Comparison of ENCODE assay signal across 12 mouse cellular contexts in the genomic region with DNA sequence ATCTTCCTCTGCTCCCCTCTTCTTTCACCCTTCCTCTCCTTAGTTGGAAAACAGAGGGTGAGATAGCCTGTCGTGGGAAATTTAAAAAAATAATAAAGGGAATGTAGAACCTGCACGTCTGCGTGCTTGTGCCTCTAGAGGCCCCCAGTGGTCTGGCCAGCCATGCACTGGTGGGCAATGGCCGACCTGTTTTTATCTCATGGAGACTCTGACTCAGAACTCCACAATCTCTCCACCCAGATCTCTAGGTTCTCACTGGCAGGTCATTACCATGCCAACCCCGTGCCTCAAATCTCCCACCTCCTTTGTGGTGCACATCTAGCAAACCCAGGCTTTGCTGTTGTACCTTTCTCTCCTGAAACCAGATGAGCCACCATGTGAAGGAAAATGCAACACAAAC. TPM values are rescaled to one million over a fixed set of nuclear protein-coding genes. Genes with fewer than 3 reads are reported as not detected.
A peak's percentile ranks its signal among the peaks of the same experiment; 100 is the strongest.
DNase-seq lines count a peak whose midpoint lies in the region; ATAC-seq and TF ChIP-seq lines count a peak whose summit lies in the region.
"Had no signal": no experiment of that assay in that cellular context is flagged by ENCODE, and none has a peak within 500 bp of the region (broad histone marks: within the 10 kb centered on the region; RNA-seq: fewer than 3 reads in every experiment).

No protein-coding gene starts in this region.

- in situ Hi-C loops in ES-E14 (cut with MboI; ENCODE audit: low sequenced_read_pairs in 2 of 2, unreplicated experiment in 2 of 2) = no loop called here

- TF ChIP-seq CTCF in liver, postnatal 0 days (IDR thresholded peaks at IDR 0.05; ENCODE audit: low read depth) = no peak
- TF ChIP-seq CTCF in thymus, adult 2 months (IDR thresholded peaks at IDR 0.05; ENCODE audit: borderline replicate concordance, control insufficient read depth, extremely low read depth, insufficient read depth, low read length, poor library complexity) = no peak

- ATAC-seq in kidney, embryonic 16.5 days (ENCODE audit: low FRiP score, low TSS enrichment) = peak; percentile 46
- no peak for ATAC-seq in embryonic facial prominence, embryonic 14.5 days (ENCODE audit: low read depth)
- ATAC-seq in liver, postnatal 0 days = peak; percentile 56
- ATAC-seq: midbrain, embryonic 13.5 days had no signal

- no peak for DNase-seq in kidney, postnatal 25 days
- no peak for DNase-seq in ES-E14 (ENCODE audit: low read depth, low spot score)
- no peak for DNase-seq in embryonic facial prominence, embryonic 14.5 days (ENCODE audit: low spot score)
- no peak for DNase-seq in liver, postnatal 0 days
- DNase-seq in thymus, adult 2 months = no peak
- DNase-seq in thymus, postnatal 0 days (ENCODE audit: low spot score) = no peak
- DNase-seq in embryo, embryonic 11 days = no peak
- DNase-seq: cerebellum, postnatal 36 days; right cerebral cortex, adult 18-20 months had no signal

- no peak for TF ChIP-seq EP300 in liver, postnatal 0 days (IDR thresholded peaks at IDR 0.05; ENCODE audit: low read depth)

- no peaks in the 10 kb centered on the region for H3K9me3 ChIP-seq in kidney, embryonic 16.5 days (ENCODE audit: low read length)
- no peaks in the 10 kb centered on the region for H3K9me3 ChIP-seq in ES-E14 (ENCODE audit: control insufficient read depth, insufficient read depth, low read depth, low read length)
- H3K9me3 ChIP-seq in embryonic facial prominence, embryonic 14.5 days (ENCODE audit: control insufficient read depth, low read length) = no peaks in the 10 kb centered on the region
- H3K9me3 ChIP-seq in liver, postnatal 0 days (ENCODE audit: low read length) = no peaks in the 10 kb centered on the region
- H3K9me3 ChIP-seq: midbrain, embryonic 13.5 days had no signal

- H3K4me3 ChIP-seq in kidney, embryonic 16.5 days (ENCODE audit: low read length) = peak overlapping the region; percentile 25
- H3K4me3 ChIP-seq in ES-E14 (ENCODE audit: insufficient read depth in 1 of 2, low read depth in 1 of 2, low read length in 2 of 2, poor library complexity in 1 of 2, severe bottlenecking in 1 of 2) = peak overlapping the region; percentile 63 to 66
- H3K4me3 ChIP-seq in embryonic facial prominence, embryonic 14.5 days (ENCODE audit: low read depth, low read length) = no peak overlapping the region
- peak overlapping the region; percentile 2; the same call in 1 of the 2 replicates for H3K4me3 ChIP-seq in liver, postnatal 0 days (ENCODE audit: low read depth, low read length)
- H3K4me3 ChIP-seq in thymus, adult 2 months (ENCODE audit: control insufficient read depth, insufficient read depth, low read length) = no peak overlapping the region
- H3K4me3 ChIP-seq: layer of hippocampus, adult 2 months; midbrain, embryonic 13.5 days had no signal

- peak overlapping the region; percentile 66 for H3K27ac ChIP-seq in kidney, embryonic 16.5 days (ENCODE audit: low read length)
- peak overlapping the region; percentile 54; the same call in 1 of the 2 replicates for H3K27ac ChIP-seq in ES-E14 (ENCODE audit: insufficient read depth, low read depth, low read length, poor library complexity, severe bottlenecking)
- H3K27ac ChIP-seq in embryonic facial prominence, embryonic 14.5 days (replicated peaks; ENCODE audit: low read depth, low read length) = no peak overlapping the region
- no peak overlapping the region for H3K27ac ChIP-seq in liver, postnatal 0 days (ENCODE audit: low read depth)
- no peak overlapping the region for H3K27ac ChIP-seq in thymus, adult 2 months (ENCODE audit: control insufficient read depth, insufficient read depth, low read length)
- H3K27ac ChIP-seq: layer of hippocampus, adult 2 months; midbrain, embryonic 13.5 days had no signal

- H3K36me3 ChIP-seq in kidney, embryonic 16.5 days (ENCODE audit: insufficient read depth, low read length) = no peaks in the 10 kb centered on the region
- no peaks in the 10 kb centered on the region for H3K36me3 ChIP-seq in ES-E14 (ENCODE audit: control insufficient read depth, insufficient read depth, low read length, poor library complexity, severe bottlenecking)
- H3K36me3 ChIP-seq in embryonic facial prominence, embryonic 14.5 days (ENCODE audit: control insufficient read depth, insufficient read depth, low read length) = no peaks in the 10 kb centered on the region
- H3K36me3 ChIP-seq in liver, postnatal 0 days (replicated peaks; ENCODE audit: insufficient read depth, low read length) = no peaks in the 10 kb centered on the region
- H3K36me3 ChIP-seq in thymus, adult 2 months (ENCODE audit: control insufficient read depth, insufficient read depth, low read length) = no peaks in the 10 kb centered on the region
- H3K36me3 ChIP-seq: midbrain, embryonic 13.5 days had no signal

- H3K4me1 ChIP-seq in kidney, embryonic 16.5 days (ENCODE audit: insufficient read depth, low read length) = no peaks in the 10 kb centered on the region
- no peaks in the 10 kb centered on the region for H3K4me1 ChIP-seq in ES-E14 (ENCODE audit: control insufficient read depth in 2 of 2, insufficient read depth in 2 of 2, low read length in 2 of 2, poor library complexity in 1 of 2)
- H3K4me1 ChIP-seq in embryonic facial prominence, embryonic 14.5 days (ENCODE audit: control insufficient read depth, insufficient read depth, low read length) = no peaks in the 10 kb centered on the region
- no peaks in the 10 kb centered on the region for H3K4me1 ChIP-seq in liver, postnatal 0 days (ENCODE audit: insufficient read depth)
- H3K4me1 ChIP-seq in thymus, adult 2 months (replicated peaks; ENCODE audit: control insufficient read depth, insufficient read depth, low read length) = no peaks in the 10 kb centered on the region; the same call in 1 of the 2 replicates
- H3K4me1 ChIP-seq: midbrain, embryonic 13.5 days had no signal

- no peak for TF ChIP-seq POLR2A in thymus, adult 2 months (IDR thresholded peaks at IDR 0.05; ENCODE audit: control insufficient read depth, extremely low read depth, insufficient read depth, low read length, poor library complexity)

- H3K9ac ChIP-seq in kidney, embryonic 16.5 days (replicated peaks; ENCODE audit: low read length) = peak overlapping the region; percentile 48
- H3K9ac ChIP-seq in ES-E14 (ENCODE audit: insufficient read depth, low read depth, low read length, poor library complexity, severe bottlenecking) = peak overlapping the region; percentile 73
- H3K9ac ChIP-seq in embryonic facial prominence, embryonic 14.5 days (ENCODE audit: low read depth, low read length) = no peak overlapping the region
- no peak overlapping the region for H3K9ac ChIP-seq in liver, postnatal 0 days (replicated peaks)
- H3K9ac ChIP-seq: midbrain, embryonic 13.5 days had no signal

- WGBS in kidney, embryonic 16.5 days = 17% methylated on average over 5 of the region's 5 CpGs
- 15% methylated on average over 5 of the region's 5 CpGs for WGBS in embryonic facial prominence, embryonic 14.5 days
- WGBS in liver, postnatal 0 days (ENCODE audit: insufficient replicate concordance) = 16% methylated on average over 5 of the region's 5 CpGs
- 17% methylated on average over 5 of the region's 5 CpGs for WGBS in thymus, adult 2 months

- no peaks in the 10 kb centered on the region for H3K27me3 ChIP-seq in kidney, embryonic 16.5 days (ENCODE audit: insufficient read depth, low read length)
- no peaks in the 10 kb centered on the region for H3K27me3 ChIP-seq in embryonic facial prominence, embryonic 14.5 days (replicated peaks; ENCODE audit: control insufficient read depth, insufficient read depth, low read length)
- no peaks in the 10 kb centered on the region for H3K27me3 ChIP-seq in liver, postnatal 0 days (ENCODE audit: insufficient read depth, low read length)
- H3K27me3 ChIP-seq in thymus, adult 2 months (ENCODE audit: control insufficient read depth, insufficient read depth, low read length) = no peaks in the 10 kb centered on the region
- H3K27me3 ChIP-seq: midbrain, embryonic 13.5 days had no signal

- H3K4me2 ChIP-seq in kidney, embryonic 16.5 days (replicated peaks; ENCODE audit: low read depth, low read length) = peak overlapping the region; percentile 46
- peak overlapping the region; percentile 28 for H3K4me2 ChIP-seq in embryonic facial prominence, embryonic 14.5 days (ENCODE audit: low read depth, low read length)
- peak overlapping the region; percentile 31; the same call in 1 of the 2 replicates for H3K4me2 ChIP-seq in liver, postnatal 0 days (ENCODE audit: low read depth, low read length)
- H3K4me2 ChIP-seq: midbrain, embryonic 13.5 days had no signal

RNA-seq across cellular contexts. Expression of gene Oscar, which starts 21.3 kb away (rescaled TPM):
- polyA plus RNA-seq in kidney, embryonic 16.5 days (2015; fragmentation: Nextera tagmentation; extraction: Ambion mirVana) = 0.25 and 0.36 TPM in 2 replicates
- total RNA-seq in ES-E14 (2012; rRNA removed) = 0.13 and 0.26 TPM in 2 replicates
- polyA plus RNA-seq in embryonic facial prominence, embryonic 14.5 days (2014; fragmentation: Nextera tagmentation; extraction: Ambion mirVana) = 0.22 and 0.49 TPM in 2 replicates
- 0.12 TPM in 1 of 2 replicates, not detected in the other for polyA plus RNA-seq in liver, postnatal 0 days (2015; fragmentation: Nextera tagmentation; extraction: Ambion mirVana)
- polyA plus RNA-seq in thymus, adult 2 months (2012; rRNA removed) = 0.13 and 0.60 TPM in 2 replicates
- 0.09 TPM in 1 of 2 replicates, not detected in the other for polyA plus RNA-seq in thymus, postnatal 0 days (2015; fragmentation: Nextera tagmentation; extraction: Ambion mirVana)

RNA-seq across cellular contexts. Expression of gene Ndufa3, which starts 22.5 kb away (rescaled TPM):
- 504 and 516 TPM in 2 replicates for polyA plus RNA-seq in kidney, embryonic 16.5 days (2015; fragmentation: Nextera tagmentation; extraction: Ambion mirVana)
- 236 and 303 TPM in 2 replicates for total RNA-seq in ES-E14 (2012; rRNA removed)
- polyA plus RNA-seq in embryonic facial prominence, embryonic 14.5 days (2014; fragmentation: Nextera tagmentation; extraction: Ambion mirVana) = 497 and 552 TPM in 2 replicates
- polyA plus RNA-seq in liver, postnatal 0 days (2015; fragmentation: Nextera tagmentation; extraction: Ambion mirVana) = 385 and 415 TPM in 2 replicates
- 231 and 311 TPM in 2 replicates for polyA plus RNA-seq in thymus, adult 2 months (2012; rRNA removed)
- 523 and 568 TPM in 2 replicates for polyA plus RNA-seq in thymus, postnatal 0 days (2015; fragmentation: Nextera tagmentation; extraction: Ambion mirVana)

RNA-seq across cellular contexts. Expression of gene Tfpt, which starts 35.0 kb away (rescaled TPM):
- polyA plus RNA-seq in kidney, embryonic 16.5 days (2015; fragmentation: Nextera tagmentation; extraction: Ambion mirVana) = 21.4 and 27.7 TPM in 2 replicates
- total RNA-seq in ES-E14 (2012; rRNA removed) = 25.4 and 29.1 TPM in 2 replicates
- polyA plus RNA-seq in embryonic facial prominence, embryonic 14.5 days (2014; fragmentation: Nextera tagmentation; extraction: Ambion mirVana) = 19.1 and 20.5 TPM in 2 replicates
- polyA plus RNA-seq in liver, postnatal 0 days (2015; fragmentation: Nextera tagmentation; extraction: Ambion mirVana) = 8.8 and 9.8 TPM in 2 replicates
- 9.4 and 12.5 TPM in 2 replicates for polyA plus RNA-seq in thymus, adult 2 months (2012; rRNA removed)
- 20.8 and 28.9 TPM in 2 replicates for polyA plus RNA-seq in thymus, postnatal 0 days (2015; fragmentation: Nextera tagmentation; extraction: Ambion mirVana)

RNA-seq across cellular contexts. Expression of gene Prpf31, which starts 35.1 kb away (rescaled TPM):
- 115 and 118 TPM in 2 replicates for polyA plus RNA-seq in kidney, embryonic 16.5 days (2015; fragmentation: Nextera tagmentation; extraction: Ambion mirVana)
- total RNA-seq in ES-E14 (2012; rRNA removed) = 109 and 137 TPM in 2 replicates
- polyA plus RNA-seq in embryonic facial prominence, embryonic 14.5 days (2014; fragmentation: Nextera tagmentation; extraction: Ambion mirVana) = 74.0 and 88.2 TPM in 2 replicates
- 20.8 and 24.9 TPM in 2 replicates for polyA plus RNA-seq in liver, postnatal 0 days (2015; fragmentation: Nextera tagmentation; extraction: Ambion mirVana)
- 42.4 and 48.6 TPM in 2 replicates for polyA plus RNA-seq in thymus, adult 2 months (2012; rRNA removed)
- polyA plus RNA-seq in thymus, postnatal 0 days (2015; fragmentation: Nextera tagmentation; extraction: Ambion mirVana) = 88.2 and 93.1 TPM in 2 replicates

RNA-seq across cellular contexts. Expression of gene Cnot3, which starts 50.4 kb away (rescaled TPM):
- polyA plus RNA-seq in kidney, embryonic 16.5 days (2015; fragmentation: Nextera tagmentation; extraction: Ambion mirVana) = 65.3 and 71.6 TPM in 2 replicates
- 47.3 and 54.4 TPM in 2 replicates for total RNA-seq in ES-E14 (2012; rRNA removed)
- polyA plus RNA-seq in embryonic facial prominence, embryonic 14.5 days (2014; fragmentation: Nextera tagmentation; extraction: Ambion mirVana) = 50.7 and 51.0 TPM in 2 replicates
- polyA plus RNA-seq in liver, postnatal 0 days (2015; fragmentation: Nextera tagmentation; extraction: Ambion mirVana) = 12.9 and 13.7 TPM in 2 replicates
- polyA plus RNA-seq in thymus, adult 2 months (2012; rRNA removed) = 185 and 202 TPM in 2 replicates
- 42.6 and 44.5 TPM in 2 replicates for polyA plus RNA-seq in thymus, postnatal 0 days (2015; fragmentation: Nextera tagmentation; extraction: Ambion mirVana)

Comparison
In these comparisons a context has a peak if more than half of its experiments do, and no peak if none do; other contexts are left out.
1. H3K27ac ChIP-seq: peak in kidney, embryonic 16.5 days (single experiment) and ES-E14 (single experiment); none in embryonic facial prominence, embryonic 14.5 days (single experiment), liver, postnatal 0 days (single experiment) and thymus, adult 2 months (single experiment).
2. H3K4me3 ChIP-seq: peak in kidney, embryonic 16.5 days (single experiment), ES-E14 (2 of 2) and liver, postnatal 0 days (single experiment); none in embryonic facial prominence, embryonic 14.5 days (single experiment) and thymus, adult 2 months (single experiment).
3. H3K9ac ChIP-seq: peak in kidney, embryonic 16.5 days (single experiment) and ES-E14 (single experiment); none in embryonic facial prominence, embryonic 14.5 days (single experiment) and liver, postnatal 0 days (single experiment).
4. Peak in every context shown above with its lines, with median percentiles within 50 percentile points of each other: H3K4me2 ChIP-seq.